ENCODE assay signal across 10 mouse cellular contexts in genomic region chr4:94669718-94670117, GRCm38 (mm10). TPM values are rescaled to one million over a fixed set of nuclear protein-coding genes. Genes with fewer than 3 reads are reported as not detected.
DNase-seq lines count a peak whose midpoint lies in the region; ATAC-seq lines count a peak whose summit lies in the region.
"Had no signal": no experiment of that assay in that cellular context is flagged by ENCODE, and none has a peak within 500 bp of the region (broad histone marks: within the 10 kb centered on the region; RNA-seq: fewer than 3 reads in every experiment).

No protein-coding gene starts in this region.

- 56% methylated on average over 1 of the region's 1 CpGs for WGBS in forebrain, embryonic 12.5 days
- 61% methylated on average over 1 of the region's 1 CpGs for WGBS in forebrain, embryonic 10.5 days
- 55% methylated on average over 1 of the region's 1 CpGs for WGBS in hindbrain, embryonic 12.5 days

- no peaks in the 10 kb centered on the region for H3K4me1 ChIP-seq in forebrain, embryonic 12.5 days
- H3K4me1 ChIP-seq in forebrain, embryonic 10.5 days: no peaks in the 10 kb centered on the region
- no peaks in the 10 kb centered on the region for H3K4me1 ChIP-seq in hindbrain, embryonic 12.5 days

- no peak overlapping the region for H3K27ac ChIP-seq in forebrain, embryonic 12.5 days
- H3K27ac ChIP-seq in forebrain, embryonic 10.5 days: no peak overlapping the region
- H3K27ac ChIP-seq in hindbrain, embryonic 12.5 days: no peak overlapping the region

- no peak for DNase-seq in forebrain, embryonic 10.5 days (ENCODE audit: extremely low spot score, low spot score)
- DNase-seq in A20 (ENCODE audit: low read depth, low spot score): peak; percentile 38
- peak; percentile 65 for DNase-seq in lung, postnatal 10 days
- no peak for DNase-seq in urinary bladder, postnatal 25 days (ENCODE audit: low spot score)
- no peak for DNase-seq in gastrocnemius, postnatal 25 days

- H3K27me3 ChIP-seq in forebrain, embryonic 12.5 days: no peaks in the 10 kb centered on the region
- no peaks in the 10 kb centered on the region for H3K27me3 ChIP-seq in forebrain, embryonic 10.5 days (ENCODE audit: poor library complexity, severe bottlenecking)
- no peaks in the 10 kb centered on the region for H3K27me3 ChIP-seq in hindbrain, embryonic 12.5 days

- no peaks in the 10 kb centered on the region for H3K36me3 ChIP-seq in forebrain, embryonic 12.5 days (replicated peaks)
- H3K36me3 ChIP-seq in forebrain, embryonic 10.5 days (replicated peaks): peaks cover 5% of the 10 kb centered on the region
- no peaks in the 10 kb centered on the region for H3K36me3 ChIP-seq in hindbrain, embryonic 12.5 days

- no peak overlapping the region for H3K4me2 ChIP-seq in forebrain, embryonic 12.5 days
- H3K4me2 ChIP-seq in hindbrain, embryonic 12.5 days (replicated peaks): no peak overlapping the region

- no peak overlapping the region for H3K9ac ChIP-seq in forebrain, embryonic 12.5 days
- no peak overlapping the region for H3K9ac ChIP-seq in hindbrain, embryonic 12.5 days

- no peaks in the 10 kb centered on the region for H3K9me3 ChIP-seq in forebrain, embryonic 12.5 days
- no peaks in the 10 kb centered on the region for H3K9me3 ChIP-seq in forebrain, embryonic 10.5 days
- H3K9me3 ChIP-seq in hindbrain, embryonic 12.5 days (replicated peaks): no peaks in the 10 kb centered on the region

- H3K4me3 ChIP-seq in forebrain, embryonic 12.5 days (replicated peaks): no peak overlapping the region
- no peak overlapping the region for H3K4me3 ChIP-seq in forebrain, embryonic 10.5 days
- H3K4me3 ChIP-seq in hindbrain, embryonic 12.5 days: no peak overlapping the region

- 0 out of 2 replicates have a peak, but pooled peaks have one; percentile 33 for ATAC-seq in forebrain, embryonic 12.5 days (ENCODE audit: low FRiP score)
- ATAC-seq in common myeloid progenitor, adult 5-6 weeks (replicated peaks; ENCODE audit: low read depth, poor library complexity, severe bottlenecking): peak; percentile 98
- peak; percentile 40; the same call in 1 of the 2 replicates for ATAC-seq in hindbrain, embryonic 12.5 days (ENCODE audit: low FRiP score)

RNA-seq across cellular contexts. Expression of gene Lrrc19, which starts 19.8 kb away (rescaled TPM):
- 0.90 and 1.1 TPM in 2 replicates for polyA plus RNA-seq in forebrain, embryonic 12.5 days (2016; fragmentation: Nextera tagmentation; extraction: Ambion mirVana)
- polyA plus RNA-seq in forebrain, embryonic 10.5 days (2016; fragmentation: Nextera tagmentation; extraction: Ambion mirVana): 1.4 TPM in 2 replicates
- not detected in 2 replicates for total RNA-seq in common myeloid progenitor, adult 5-6 weeks (2017)
- 1.0 and 1.1 TPM in 2 replicates for polyA plus RNA-seq in hindbrain, embryonic 12.5 days (2016; fragmentation: Nextera tagmentation; extraction: Ambion mirVana)
- not detected for total RNA-seq in gastrocnemius, postnatal 25 days (2021)
- total RNA-seq: left cerebral cortex, adult 18-20 months had no signal
- polyA plus RNA-seq: spleen, adult 2 months had no signal

RNA-seq across cellular contexts. Expression of gene Ift74, which starts 55.4 kb away (rescaled TPM):
- 64.0 and 66.0 TPM in 2 replicates for polyA plus RNA-seq in forebrain, embryonic 12.5 days (2016; fragmentation: Nextera tagmentation; extraction: Ambion mirVana)
- polyA plus RNA-seq in forebrain, embryonic 10.5 days (2016; fragmentation: Nextera tagmentation; extraction: Ambion mirVana): 60.1 and 70.1 TPM in 2 replicates
- 24.0 and 24.3 TPM in 2 replicates for total RNA-seq in common myeloid progenitor, adult 5-6 weeks (2017)
- 48.0 and 52.9 TPM in 2 replicates for polyA plus RNA-seq in hindbrain, embryonic 12.5 days (2016; fragmentation: Nextera tagmentation; extraction: Ambion mirVana)
- total RNA-seq in gastrocnemius, postnatal 25 days (2021): 1 to 10 TPM; 4.5 to 5.8 TPM

Comparison
In these comparisons a context has a peak if more than half of its experiments do, and no peak if none do; other contexts are left out.
1. ATAC-seq: peak in every context shown above with its lines; median percentile 98 in common myeloid progenitor, adult 5-6 weeks; 40 in hindbrain, embryonic 12.5 days; 33 in forebrain, embryonic 12.5 days.
2. DNase-seq: peak in A20 (single experiment) and lung, postnatal 10 days (single experiment); none in forebrain, embryonic 10.5 days (single experiment), urinary bladder, postnatal 25 days (single experiment) and gastrocnemius, postnatal 25 days (single experiment).